Mouse (Mus musculus): ENCODE measurements around the gene Ms4a5.
"Not testable (repeated sequence)": the region's sequence is repeated elsewhere in the genome, so short reads cannot be mapped to it uniquely, and the experiment has no call there.

Ms4a5 gene

DNA sequence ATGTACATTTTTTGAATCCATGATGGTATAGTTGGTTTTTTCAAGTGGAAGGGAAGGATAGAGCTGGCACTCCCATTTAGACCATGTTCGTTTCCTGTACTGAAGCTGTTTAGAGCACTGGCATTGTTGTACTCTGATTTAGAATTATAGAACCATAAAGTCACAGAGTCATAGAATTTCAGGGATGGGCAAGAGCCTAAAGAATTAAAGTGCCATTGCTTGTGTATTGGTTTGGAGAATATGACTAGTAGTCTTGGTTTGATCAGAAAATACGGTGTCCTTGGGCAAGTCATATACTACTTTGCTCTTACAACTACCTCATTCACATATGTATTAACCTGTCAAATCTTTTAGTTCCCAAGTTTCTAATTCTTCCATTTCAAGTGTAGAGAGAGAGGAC lies at the start of gene Ms4a5:
TSS of gene Ms4a5 (minus strand) at position 101 of the 400 bp plus-strand sequence.
- no peak for DNase-seq

DNA sequence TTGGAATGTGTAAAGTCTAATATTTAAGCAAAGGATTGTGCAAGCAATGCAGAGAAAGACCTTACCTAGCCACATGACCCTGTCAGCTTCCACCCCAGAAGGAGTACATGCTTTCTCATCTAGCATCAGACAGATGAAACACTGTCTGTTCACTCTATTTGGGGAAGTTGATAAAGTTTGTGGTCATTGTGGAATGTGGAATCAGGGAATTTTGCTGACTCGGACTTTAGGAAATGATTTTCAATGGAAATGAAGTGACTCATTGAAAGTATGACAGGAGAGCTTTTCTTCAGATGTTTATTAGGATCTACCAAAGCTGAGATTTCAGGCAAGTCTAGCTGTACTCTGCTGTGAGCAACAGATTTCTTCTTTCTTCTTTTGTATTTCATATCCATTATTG lies 37.5 kb upstream of the Ms4a5 start:
- DNase-seq = no peak

DNA sequence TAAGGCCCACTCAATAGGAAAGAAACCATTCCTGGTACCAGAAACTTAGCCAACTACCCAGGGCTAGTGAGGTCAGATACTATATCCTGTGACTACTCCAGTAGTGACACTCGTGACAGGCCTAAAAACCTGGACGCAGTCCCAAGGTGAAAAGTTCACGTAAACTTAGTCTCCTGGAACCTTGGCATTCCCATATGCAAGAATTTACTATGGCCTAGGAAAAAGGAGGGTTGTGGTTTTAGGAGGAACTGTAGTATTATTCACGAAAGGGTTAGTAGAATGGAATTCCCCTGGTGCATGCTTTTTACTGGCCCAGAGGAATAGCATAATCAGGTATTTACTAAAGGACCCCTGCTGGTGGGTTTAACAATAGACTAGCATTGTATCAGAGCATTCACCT lies 33.1 kb upstream of the Ms4a5 start:
- DNase-seq = no peak

DNA sequence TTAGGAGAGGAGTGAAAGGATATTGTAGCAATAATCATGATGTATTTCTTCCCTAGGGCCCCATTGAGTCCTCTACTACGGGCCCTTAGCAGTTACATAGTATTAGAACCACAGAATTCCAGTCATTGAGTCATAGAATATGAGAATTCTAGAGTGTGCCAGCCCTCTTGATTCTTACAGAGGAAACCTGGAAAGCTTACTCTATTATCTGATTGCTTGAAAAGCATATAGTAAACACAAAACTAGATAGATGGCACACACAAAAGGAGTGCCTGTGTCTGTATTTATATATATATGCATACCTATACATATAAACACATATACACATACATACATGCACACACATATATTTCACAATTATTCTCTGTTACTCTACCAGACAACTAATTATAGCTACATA lies 30.7 kb upstream of the Ms4a5 start, which contains the start of gene Ms4a14:
TSS of gene Ms4a14 (minus strand) at position 101 of the 400 bp plus-strand sequence.
- DNase-seq = no peak

DNA sequence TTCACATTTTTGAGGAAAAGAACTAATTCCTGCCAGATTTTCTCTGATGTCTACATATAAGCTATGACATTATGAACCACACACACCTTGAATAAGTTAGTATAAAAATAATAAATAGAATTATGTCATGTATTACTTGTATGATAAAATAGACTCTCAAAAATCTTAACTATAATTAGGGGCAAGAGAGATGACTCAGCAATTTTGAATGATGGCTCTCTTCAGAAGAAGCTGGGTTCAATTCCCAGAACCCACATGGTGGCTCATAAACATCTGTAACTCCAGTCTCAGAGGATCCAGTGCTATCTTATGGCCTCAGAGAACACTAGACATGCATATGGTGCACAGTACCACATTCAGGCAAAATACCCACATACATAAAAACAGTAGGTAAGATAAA lies 25.2 kb upstream of the Ms4a5 start:
- DNase-seq = no peak

DNA sequence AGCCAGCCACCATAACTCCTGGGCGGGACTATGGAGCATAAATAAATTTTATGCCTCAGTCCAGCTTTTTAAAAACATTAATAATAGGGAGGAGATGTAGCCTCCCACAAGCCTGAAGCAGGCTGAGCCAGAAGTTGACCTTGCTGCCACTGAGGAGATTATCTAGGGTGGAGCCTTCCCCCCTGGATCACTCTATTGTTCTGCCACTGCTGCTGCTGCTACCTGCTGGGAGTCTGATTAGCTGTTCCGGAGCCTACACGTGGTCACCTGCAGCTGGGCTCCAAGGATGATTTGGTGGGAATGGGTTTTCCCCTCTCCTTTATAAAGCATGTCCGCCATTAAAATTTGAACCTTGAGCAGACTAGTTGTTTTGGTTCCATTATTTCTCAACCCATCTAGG lies 15.9 kb upstream of the Ms4a5 start:
- DNase-seq = not testable (repeated sequence)

DNA sequence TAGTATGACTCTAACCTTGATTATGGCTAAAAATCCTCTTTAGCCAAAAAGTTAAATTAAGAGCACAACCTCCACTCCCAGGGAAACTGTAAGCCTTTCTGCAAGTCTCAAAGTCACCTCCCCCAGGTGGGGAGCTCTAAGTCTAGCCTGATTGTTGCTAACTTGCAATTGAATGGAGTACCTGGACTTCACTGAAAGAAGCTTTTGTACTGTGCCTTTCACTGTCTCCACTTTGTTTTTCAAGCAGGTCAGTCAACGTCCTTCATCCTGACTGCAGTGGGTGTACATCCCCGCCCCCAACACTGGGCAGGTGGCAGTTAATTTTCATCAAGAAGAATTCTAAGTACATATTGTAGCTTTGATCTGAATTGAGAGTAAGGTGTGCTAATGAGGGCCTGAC lies 15.3 kb upstream of the Ms4a5 start:
- no peak for DNase-seq

DNA sequence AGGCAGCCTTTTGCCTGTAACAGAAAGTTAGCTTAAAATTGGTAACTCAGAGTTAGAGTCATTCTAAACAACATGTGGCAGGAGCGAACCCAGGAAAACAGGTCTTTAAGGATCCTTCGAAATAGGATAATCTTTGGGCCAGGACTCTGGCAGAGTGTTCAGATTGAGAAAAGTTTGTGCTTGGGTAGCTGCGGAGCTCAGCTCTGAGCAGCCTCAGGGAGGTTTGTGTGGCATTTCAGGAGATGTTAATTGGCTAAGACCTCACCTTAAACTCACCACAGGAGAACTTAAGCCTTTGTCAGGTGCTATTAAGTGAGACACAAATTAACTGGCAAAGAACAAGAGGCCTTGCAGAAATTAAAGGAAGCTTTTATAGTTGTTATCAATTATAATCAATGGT lies 9.9 kb upstream of the Ms4a5 start:
- DNase-seq = not testable (repeated sequence)

DNA sequence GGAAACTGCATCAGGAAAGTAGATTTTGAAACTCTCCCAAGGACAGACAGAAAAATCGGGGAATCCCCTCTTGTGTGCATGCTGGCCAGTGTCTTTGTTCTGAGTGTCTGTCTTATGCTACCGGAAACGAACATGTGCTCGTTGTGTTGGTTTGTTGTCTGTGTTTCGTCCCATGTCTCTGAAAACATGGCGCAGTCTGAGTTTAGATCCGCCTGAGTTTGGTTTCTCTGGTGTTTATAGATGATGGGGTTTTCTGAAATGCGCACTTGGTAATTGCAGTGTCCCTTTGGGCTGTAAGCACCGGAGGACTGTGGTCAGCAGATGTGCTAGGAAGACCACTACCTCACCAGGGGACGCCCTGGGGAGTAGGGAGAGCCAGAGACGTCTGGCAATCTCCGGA lies 9.3 kb upstream of the Ms4a5 start:
- DNase-seq = no peak

DNA sequence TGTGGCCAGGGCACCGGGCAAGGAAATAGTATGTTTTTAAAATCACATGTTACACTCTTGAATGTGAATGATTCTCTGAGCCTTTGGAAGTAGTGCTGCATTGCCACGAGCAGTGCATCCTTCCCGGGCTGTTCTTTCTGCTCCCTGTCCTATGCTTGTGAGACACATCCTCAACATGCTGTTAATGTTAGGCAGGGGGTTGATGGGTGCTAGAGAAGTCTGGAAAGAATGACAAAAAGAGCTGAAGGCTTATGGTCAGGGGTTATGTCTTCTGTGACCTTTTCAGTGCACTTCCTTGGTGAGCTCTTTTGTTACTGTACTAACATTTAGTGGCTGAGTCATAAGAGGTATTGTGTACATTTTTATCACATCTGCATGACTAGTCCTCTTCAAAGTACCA lies 3.5 kb downstream of the Ms4a5 start:
- DNase-seq = no peak

DNA sequence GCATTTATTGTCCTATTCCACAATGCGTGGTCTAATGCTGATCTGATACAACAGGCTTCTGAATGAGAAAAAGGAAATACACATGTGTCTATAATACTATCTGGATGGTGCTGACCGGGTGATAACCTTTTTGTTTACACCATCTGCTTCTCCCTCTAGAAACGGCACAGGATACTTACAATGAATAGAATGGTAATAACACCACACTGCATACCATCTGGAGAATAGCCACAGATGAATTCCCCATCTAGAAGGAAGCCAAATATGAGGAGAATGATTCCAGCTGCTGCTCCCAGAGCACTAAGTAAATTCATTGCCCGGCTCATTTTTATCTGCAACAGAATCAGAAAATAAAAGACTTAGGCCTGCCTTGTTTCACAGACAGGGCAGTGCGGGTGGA lies 7.2 kb downstream of the Ms4a5 start:
- no peak for DNase-seq

DNA sequence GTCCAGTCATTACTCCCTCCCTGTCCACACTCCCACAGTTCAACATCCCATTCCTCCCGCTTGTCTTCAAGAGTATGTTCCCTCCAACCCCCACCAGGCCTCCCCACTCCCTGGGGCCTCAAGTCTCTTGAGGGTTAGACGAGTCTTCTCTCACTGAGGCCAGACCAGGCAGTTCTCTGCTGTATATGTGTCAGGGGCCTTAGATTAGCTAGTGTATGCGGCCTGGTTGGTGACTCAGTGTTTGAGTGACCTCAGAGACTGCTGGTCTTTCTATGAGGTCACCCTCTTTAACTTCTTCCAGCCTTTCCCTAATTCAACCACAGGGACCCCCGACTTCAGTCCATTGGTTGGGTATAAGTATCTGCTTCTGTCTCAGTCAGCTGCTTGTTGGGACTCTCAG lies 16.7 kb downstream of the Ms4a5 start:
- DNase-seq = no peak

DNA sequence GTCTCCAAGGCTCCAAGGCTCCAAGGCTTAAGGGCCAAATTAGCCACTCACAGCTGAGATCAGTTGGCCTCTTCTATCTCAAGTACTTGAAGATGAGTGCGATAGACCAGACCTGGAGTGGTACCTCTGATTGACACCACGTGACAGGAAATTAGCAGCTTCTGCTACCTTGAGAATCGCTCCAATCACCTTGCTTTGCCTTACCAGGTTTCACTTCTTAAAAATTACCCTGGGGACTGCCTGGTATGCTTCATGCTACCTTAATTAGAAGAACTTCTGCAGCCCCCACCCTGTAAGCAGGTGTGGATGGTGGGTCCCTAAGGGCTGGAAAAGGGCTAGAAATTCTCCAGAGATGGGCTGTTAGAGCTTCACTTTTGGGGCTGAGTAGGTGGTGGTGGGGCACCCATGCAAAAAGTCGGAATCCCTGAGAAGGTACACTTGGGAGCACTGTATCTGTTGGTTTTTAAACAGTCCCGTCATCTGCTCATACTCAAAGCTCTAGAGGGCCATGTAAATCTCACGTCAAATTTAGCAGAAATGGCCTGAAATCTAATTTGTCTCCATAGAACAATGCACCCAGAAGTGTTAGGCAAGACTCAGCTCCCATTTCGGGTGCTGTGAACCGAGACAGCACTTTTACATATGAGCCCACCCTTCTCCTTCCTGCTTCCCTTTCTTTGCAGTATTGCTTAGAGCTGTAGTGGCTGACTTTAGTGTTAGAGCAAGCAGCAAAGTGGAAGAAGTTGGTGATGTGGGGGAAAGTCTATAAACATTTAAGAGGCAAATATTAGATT lies 17.4 kb downstream of the Ms4a5 start, which contains the start of gene Ms4a1:
TSS of gene Ms4a1 (minus strand) at position 190 of the 794 bp plus-strand sequence.
- no peak for DNase-seq

DNA sequence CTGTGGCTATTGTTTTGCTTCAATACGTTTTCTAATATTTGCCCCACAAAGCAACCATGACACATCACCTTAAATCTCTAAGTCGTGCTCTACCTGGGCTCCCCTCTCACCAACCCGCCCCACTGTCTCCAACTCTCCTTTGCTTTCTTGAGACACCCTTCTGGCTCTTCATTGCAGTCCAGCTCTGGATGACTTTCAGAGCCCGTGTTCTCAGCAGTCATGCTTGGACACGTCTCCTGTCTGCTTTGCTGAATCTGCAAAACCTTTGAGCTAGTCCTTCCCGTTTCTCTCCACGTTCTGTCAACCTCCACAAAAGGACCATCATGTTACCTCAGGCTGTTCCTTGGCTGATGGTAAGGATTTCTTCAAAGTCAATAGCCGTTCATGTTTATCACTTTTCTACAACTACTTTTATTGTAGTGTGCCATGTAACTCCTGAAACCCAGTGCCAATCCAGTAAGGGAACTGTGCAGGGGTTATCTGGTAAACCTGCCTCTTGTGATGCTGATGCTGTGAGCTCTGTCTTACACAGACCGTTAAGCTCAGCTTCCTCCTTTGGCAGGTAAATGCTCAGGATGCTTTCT lies 19.0 kb downstream of the Ms4a5 start:
- no peak for DNase-seq

DNA sequence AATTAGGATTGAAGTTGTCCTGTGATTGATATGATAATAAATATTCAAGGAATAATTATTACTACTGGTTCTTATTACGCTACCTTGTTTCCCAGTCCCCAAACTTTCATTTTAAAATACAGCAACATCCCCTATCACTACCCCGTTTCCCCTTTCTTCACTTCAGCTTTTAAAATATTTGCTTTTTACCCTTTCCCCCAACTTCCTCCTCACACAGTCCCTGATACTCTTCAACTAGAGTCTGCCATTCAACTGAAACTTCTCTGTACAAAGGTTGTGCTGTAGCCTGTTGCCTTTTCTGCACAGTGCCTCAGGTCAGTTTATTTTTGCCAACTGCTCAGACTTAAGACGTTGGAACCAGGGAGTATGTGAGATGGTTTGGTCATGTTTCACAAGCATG lies 20.1 kb downstream of the Ms4a5 start:
- DNase-seq = no peak

DNA sequence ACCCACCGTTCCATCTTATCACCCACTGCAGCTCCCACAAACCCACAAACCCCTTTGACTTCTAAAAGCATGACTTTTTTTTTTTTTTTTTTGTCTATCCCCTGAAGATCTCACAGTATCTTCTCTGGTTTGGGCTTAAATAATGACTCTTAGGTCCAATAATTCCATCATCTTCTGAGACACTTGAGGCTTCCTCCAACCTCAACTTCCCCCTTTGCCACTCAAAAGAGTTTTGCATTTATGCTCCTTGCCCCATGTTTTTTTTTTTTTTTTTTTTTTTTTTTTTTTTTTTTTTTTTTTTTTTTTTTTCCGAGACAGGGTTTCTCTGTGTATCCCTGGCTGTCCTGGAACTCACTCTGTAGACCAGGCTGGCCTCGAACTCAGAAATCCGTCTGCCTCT lies 20.7 kb downstream of the Ms4a5 start:
- not testable (repeated sequence) for DNase-seq

DNA sequence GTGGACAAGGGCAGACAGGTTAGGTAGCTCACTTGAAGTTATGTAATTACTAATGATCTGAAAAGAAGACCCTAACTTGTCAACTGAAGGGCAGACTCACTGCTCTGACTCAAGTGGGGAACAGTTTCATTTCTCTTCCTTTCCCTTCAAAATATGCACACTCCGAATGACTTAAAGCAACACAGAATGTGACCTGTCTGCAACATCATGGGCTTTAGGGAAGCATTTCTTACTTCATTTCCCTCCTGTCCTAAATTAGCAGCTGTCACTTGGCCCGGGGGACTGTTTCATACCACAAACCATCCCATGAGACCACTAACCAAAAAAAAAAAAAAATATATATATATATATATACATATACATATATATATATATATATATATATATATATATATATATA lies 22.2 kb downstream of the Ms4a5 start:
- DNase-seq = no peak

DNA sequence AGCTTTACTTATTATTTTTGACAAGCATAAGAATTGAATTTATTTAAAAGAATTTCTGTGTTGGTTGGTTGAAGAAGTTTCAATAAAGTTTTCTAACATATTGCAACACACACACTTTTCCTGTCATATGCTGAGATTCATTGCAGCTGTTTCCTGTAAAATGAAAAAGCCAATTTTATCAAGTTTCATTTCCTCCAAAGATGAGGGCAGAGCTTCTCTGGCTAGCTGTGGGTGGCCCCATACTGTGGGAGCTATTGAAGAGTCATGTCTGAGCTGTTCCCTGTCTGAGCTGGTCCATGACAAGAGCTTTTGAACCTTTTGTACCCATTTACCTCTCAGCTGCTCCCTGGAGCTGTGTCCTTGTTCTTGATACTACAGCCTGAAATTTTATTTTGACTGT lies 39.4 kb downstream of the Ms4a5 start:
- DNase-seq = no peak

DNA sequence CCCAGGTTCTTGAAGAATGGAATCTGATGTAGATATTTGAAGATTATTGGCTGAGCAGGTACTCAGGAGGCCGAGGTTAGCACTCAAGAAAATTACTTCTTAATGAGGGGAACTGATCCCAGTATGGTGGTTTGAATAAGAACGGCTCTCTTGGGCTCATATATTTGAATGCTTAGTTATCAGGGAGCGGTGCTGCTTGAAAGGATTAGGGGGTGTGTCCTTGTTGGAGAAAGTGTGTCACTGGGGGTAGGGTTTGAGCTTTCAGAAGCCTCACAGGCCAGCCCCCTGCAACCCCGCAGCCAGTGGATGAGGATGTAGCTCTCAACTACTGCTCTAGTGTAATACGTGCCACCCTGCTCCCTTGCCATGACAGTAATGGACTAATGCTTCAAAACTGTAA lies 41.1 kb downstream of the Ms4a5 start:
- no peak for DNase-seq

DNA sequence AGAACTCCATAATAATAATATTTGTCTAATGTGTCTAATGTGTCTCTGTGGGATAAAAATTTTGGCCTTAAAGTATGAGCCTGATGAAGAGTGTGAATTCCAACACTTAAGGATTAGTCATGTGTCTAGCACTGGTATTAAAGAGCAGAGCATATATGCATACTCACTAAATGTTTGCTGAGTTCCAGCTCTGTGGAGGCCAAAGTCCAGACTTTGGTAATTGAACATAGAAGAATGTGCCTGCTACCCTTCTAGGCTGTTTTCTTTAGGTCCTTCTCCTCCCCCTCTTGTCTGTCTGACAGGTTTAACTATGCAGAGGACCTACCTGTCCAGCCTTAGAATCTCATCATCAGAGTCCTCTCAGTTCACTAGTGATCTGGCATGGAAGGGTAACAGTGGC lies 47.9 kb downstream of the Ms4a5 start:
- no peak for DNase-seq

DNA sequence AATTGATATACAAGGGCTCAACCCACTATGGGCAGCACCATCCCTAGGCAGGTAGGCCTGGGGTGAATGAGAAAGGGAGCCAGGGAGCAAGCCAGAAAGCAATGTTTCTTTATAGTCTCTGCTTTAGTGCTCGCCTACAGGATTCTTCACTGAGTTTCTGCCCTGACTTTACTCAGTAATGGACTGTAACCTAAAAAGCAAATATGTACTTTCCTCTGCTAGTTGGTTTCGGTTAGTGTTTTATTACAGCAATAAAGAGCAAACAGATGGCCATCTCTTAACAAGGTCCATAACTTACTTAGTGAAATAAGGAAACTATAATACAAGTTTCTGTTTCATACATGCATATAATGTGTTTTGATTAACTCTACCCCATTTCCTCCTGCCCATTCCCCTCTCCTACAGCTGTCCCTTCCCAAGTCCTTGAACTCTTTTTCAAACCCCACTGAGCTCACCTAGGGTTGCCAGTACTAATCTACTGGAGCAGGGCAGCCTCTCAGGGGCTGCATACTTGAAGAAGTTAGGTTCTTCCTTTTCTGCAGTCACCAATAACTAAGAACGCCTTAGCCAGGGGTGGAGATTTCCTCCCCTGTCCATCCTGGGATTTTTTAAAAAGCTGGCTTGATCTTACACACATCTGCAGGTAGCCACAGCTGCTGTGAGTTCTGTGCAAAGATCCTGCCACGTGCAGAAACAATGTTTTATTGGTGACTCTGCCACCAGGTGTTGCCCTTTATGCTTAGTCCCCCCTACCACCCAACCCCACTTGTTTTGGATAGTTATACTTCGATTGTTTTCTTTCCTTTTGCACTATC lies 48.5 kb downstream of the Ms4a5 start:
- no peak for DNase-seq

DNA sequence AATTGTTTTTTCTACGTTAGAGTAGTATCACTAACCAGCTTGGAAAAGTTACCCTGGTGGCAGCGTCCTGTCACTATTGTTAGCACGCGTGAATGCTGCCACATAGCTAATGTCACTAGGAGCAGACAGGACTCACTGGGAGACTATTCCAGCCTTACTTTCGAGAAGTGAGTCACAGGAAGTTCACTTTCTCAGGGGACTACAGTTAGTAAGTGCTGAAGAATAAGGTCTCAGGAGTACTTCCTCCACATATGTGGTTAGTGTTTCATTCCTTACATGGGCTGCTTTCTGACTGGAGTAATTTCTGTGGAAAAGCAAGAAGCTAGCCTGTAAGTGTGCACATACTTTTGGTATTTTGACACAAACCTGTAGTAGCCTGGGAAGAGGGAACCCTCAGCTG lies 49.4 kb downstream of the Ms4a5 start:
- no peak for DNase-seq

DNA sequence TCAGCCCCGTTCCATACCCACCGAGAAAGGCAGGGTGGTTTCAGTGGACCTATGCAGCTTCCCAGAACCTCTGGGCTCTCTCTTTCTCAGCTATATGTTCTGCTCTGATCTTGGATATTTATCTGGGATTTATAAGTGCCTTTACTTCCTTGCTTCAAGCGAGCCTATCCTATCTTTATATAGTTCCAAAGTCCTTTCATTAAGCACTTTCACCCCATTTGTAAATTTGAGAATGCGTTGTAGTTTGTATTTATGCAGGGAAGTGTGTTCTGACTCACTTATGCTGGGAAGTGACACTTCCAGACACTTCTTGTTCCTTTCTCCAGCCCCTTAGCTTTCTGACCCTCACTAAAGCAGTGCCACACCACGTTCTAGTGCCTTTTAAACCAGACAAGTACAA lies 51.3 kb downstream of the Ms4a5 start, which contains the start of gene Ms4a12:
TSS of gene Ms4a12 (minus strand) at position 101 of the 400 bp plus-strand sequence.
- DNase-seq = no peak
